Mouse (Mus musculus) frontal cortex, postnatal 10 days (tissue): ENCODE measurements around the gene Gps2.

Experiments
- DNase-seq, 2 experiments: peaks; one replicate each; pipeline ENCODE4 v3.0.0; 2022; ENCODE audit warnings: low spot score in 2 of 2, mixed read lengths in 1 of 2

Gps2 gene

DNA sequence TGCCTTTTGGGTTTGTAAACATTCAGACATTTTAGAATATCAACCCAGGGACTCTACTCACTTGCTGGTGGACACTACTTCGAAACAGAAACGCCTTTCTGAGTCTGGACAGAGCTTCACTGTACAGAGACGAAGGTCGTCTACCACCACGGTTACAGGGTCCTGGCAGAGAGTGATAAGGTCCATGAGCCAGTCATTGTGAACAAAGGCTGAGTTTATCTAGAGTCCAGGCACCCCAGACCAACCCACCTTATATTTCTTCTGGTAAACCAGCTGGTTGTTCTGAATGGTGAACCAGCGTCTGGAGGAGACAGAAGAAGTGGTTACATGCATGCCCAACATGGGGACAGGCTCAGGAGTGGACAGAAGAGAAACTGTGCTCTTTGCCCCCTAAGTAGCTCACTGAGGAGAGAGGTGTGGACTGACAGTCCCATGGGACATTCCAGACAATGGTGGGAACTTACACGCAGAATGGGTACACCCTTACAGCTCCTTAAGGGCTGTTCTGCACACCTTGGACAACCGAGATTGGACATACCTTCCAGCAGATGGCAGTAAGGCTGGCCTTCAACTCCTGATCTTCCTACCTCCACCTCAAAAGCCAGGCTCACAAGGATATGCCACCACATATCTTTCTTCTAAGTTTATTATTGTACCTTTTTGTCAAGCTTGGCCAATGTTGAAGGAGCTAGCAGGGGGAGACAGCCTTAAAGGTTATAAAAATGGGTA is 26.6 kb upstream of the Gps2 start:
- DNase-seq, result no peak

DNA sequence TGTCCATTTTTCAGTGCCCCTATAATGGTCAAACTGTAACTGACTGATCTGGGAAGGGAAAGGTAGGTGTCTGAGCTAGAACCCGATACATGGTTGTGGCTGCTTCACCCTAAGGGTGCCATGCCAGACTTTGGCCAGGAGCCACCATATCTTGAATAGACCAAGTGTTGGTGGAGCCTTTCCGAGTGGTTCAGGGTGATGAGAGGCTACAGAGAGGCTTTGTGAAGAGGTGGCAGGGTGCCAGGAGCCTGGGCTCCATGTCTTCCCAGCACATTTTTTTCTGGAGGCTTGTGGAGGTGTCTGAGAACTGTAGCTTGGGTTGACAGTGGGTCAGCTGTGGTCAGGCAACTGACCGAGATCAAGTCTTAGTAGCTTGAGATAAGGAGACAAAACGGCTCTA is 22.2 kb upstream of the Gps2 start:
- no peak for DNase-seq

DNA sequence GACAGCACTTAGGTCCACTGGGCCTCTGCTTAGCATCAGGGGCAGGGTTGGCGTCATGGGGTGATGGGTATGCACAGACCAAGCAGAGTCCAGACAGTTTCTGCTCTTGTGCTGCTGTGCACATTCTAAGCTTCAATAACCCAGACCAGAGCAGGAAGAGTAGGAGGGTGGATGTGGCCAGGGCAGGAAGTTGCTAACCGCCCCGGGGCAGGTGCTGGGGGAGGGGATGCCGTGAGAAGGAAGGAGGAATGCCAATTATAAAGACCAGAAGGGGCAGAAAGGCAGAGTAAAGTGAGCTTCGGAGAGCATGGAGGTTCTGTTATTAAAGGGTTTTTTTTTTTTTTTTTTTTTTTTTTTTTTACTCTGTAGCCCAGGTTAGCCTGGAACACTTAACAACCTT is 19.0 kb upstream of the Gps2 start:
- no peak for DNase-seq

DNA sequence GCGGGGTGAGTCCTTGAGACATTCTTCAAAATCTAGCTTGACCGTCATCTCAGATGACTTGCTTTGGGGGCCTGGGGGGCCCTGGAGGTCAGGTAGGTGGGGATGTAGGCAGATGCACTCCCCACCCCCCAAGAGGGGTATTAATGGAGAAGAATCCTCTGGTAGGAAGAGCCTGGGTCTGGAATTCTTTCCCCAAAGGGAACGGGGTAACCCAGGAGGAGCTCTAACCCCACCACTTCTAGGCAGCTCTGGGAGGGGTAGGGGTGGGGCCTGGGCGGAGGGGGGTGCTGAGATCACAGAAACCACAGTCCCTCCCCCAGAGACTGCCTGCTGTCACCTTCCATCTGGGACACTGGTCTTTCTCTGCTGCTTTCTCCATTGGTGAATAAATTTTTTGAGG is 18.4 kb upstream of the Gps2 start, which contains the start of gene Acap1:
Acap1 (minus strand) TSS at position 249 of the 400 bp plus-strand sequence.
- DNase-seq, result no peak

DNA sequence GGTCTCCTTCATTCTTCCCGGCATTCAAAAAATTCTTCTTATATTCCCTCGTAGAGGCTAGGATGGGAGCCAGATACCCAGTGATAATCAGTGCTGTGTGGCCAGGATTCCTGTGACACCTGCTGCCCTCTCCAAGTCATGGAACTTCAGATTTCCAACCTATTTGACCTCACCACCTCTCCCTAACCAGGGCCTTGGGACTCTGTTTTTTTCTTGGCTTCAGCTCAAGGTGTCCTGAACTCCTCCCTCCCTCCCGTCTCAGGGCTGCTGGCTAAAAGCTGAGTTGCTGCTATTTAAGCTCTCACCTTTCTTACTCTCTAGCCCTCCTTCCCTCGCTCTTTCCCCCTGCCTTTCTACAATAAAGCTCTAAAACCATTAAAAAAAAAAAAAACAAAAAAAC is 13.8 kb upstream of the Gps2 start:
- no peak for DNase-seq

DNA sequence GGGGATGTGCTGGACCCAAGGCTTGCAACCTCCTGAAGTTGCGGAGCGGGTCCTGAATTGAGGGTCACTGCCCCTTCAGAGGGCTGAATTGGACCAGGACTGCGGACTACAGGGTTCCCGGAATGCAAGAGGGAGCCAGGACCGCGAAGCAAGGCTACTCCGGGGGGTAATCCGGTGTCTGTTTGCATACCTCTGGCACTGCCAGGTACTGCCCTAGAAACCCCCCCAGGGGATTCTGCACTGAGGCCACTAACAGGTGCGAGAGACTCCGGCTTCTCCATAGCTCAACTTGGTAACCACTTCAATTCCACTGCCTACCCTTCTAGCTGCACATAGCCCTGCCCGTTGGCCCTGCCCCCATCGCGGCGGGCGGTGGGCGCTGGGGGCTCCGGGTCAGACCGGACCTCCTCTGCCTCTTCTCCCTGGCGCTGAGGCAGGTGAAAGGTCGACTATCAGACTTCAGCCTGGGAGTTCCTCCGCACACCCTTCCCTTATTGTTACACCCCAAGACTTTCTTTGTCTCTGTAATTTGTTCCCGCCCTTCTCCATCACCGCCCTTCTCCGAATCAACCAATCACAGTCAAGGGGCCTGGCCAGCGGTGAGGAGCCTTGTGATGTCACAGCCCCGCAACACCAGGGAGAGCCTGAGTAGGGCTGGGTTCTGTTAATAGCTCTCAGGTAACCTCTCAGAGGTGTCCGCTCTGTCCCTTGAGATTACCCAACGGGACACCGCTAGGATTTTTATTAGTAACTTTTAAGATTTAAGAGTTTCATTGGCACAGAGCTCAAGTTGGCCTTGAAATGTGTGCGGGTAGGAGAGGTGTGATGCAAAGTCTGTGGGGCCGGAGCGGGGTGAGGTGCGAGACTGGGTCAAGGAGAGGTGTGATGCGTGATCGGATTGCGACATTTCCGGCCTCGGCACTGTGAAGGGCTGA is 12.9 kb upstream of the Gps2 start, which contains the start of the genes 2810408A11Rik and Neurl4:
2810408A11Rik (minus strand) TSS at position 517 of the 935 bp plus-strand sequence.
Neurl4 (plus strand) TSS at position 602 of the 935 bp plus-strand sequence.
- DNase-seq, result peak; percentile 86 to 88

DNA sequence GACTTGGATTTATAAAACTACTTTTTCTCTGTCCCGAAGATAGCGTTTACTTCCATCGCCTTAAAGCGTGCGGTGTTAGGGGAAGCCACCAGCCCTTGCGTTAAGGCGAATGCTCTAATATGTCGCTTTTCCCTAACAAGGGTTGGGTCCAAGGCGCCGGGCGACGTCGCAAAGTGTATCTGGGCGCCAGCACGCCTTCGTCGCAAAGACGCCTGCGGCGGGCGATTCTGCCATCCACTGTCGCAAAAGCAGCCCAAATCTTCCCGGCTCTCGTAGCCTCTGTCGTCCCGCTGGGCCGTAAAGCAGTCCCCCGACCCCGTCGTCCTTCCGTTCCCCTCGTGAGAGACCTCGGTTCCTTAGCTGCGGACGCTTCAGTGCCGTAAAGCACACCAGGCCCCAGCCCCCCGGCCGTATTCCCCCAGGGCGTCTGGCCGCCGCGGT is 12.3 kb upstream of the Gps2 start:
- DNase-seq, result peak; percentile 97 to 98

DNA sequence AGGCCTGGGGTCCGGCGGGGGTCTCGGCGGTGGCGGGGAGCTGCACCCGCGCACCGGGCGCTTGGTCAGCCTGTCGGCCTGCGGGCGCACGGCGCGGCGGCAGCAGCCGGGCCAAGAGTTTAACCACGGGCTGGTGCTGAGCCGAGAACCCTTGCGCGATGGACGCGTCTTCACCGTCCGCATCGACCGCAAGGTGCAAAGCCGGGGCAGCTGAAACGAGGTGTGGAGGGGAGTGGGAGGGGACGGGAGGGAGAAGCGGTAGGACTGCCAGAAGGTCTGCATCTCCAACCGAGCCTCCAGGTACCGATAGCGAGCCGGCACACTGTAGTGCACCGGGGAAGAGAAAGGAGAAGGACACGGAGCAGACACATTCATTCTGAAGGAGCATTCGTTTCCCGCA is 11.7 kb upstream of the Gps2 start:
- no peak for DNase-seq

DNA sequence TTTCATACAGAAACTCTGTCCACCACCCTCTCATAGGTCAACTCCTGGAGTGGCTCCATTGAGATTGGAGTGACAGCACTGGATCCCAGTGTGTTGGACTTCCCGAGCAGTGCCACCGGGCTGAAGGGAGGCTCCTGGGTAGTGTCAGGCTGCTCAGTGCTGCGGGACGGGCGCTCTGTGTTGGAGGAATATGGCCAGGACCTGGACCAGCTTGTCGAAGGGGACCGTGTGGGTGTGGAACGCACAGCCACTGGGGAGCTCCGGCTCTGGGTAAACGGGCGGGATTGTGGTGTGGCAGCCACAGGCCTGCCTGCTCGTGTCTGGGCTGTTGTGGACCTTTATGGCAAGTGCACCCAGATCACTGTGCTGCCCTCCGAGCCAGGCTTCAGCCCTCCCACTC is 10.7 kb upstream of the Gps2 start:
- DNase-seq, result no peak

DNA sequence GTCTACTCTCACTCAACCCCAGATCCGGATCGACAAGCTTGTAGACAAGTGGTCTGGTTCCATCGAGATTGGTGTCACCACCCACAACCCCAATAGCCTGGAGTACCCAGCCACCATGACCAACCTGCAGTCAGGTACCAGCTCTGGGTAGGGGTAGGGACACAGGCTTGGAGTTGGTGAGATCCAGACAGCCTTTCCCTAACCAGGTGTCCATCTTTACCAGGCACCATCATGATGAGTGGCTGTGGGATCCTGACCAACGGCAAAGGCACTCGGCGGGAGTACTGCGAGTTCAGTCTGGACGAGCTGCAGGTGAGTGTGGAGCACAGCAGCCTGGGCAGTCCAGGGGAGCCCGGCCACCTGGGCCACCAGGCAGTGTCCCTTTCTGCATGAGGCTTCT is 9.4 kb upstream of the Gps2 start:
- no peak for DNase-seq

DNA sequence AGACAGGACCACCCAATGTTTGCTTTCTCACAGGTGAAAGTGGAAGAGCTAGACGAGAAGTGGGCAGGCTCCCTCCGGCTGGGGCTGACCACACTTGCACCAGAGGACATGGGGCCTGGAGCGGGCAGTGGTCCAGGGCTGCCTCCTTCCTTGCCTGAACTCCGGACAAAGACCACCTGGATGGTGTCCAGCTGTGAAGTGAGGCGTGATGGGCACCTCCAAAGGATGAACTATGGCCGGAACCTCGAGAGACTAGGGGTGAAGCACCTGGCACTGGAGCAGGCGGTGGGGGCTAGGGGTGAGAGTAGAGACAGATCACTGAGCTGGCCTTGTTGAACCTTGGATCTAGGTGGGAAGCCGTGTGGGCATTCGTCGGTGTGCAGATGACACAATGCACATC is 5.0 kb upstream of the Gps2 start:
- DNase-seq, result no peak

DNA sequence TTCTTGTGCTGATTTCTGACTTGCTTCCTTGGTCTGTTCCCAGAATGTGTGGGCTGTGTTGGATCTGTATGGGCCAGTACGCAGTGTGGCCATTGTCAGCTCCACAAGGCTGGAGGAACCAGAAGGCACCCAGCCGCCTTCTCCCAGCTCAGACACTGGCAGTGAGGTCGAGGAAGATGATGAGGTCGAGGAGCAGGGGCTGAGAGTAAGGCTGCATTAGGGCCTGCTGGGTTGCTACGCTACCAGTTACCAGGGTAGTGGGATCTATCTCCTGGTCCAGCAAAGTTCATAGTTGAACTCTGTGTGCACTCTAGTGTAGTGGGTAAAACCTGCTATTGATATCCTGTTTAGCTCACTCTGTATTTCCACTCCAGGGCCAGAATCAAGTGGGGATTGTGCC is 4.5 kb upstream of the Gps2 start:
- DNase-seq, result no peak

DNA sequence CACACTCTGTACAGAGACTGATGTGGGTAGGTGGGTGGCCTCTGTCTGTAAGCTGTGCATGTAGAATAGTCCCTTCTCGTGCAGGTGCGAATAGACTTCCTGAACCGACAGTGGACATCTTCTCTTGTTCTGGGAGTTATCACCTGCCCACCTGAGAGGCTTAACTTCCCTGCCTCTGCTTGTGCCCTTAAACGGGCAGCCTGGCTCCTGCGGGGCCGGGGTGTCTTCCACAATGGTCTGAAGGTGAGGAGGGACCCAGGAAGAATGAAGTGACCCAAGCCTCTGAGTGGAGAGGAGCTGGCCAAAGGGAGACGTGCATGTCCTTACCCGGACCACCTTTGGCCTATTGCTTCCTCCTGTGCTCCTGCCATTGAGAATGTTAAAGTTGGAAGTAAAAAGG is 3.5 kb upstream of the Gps2 start:
- DNase-seq, result no peak

DNA sequence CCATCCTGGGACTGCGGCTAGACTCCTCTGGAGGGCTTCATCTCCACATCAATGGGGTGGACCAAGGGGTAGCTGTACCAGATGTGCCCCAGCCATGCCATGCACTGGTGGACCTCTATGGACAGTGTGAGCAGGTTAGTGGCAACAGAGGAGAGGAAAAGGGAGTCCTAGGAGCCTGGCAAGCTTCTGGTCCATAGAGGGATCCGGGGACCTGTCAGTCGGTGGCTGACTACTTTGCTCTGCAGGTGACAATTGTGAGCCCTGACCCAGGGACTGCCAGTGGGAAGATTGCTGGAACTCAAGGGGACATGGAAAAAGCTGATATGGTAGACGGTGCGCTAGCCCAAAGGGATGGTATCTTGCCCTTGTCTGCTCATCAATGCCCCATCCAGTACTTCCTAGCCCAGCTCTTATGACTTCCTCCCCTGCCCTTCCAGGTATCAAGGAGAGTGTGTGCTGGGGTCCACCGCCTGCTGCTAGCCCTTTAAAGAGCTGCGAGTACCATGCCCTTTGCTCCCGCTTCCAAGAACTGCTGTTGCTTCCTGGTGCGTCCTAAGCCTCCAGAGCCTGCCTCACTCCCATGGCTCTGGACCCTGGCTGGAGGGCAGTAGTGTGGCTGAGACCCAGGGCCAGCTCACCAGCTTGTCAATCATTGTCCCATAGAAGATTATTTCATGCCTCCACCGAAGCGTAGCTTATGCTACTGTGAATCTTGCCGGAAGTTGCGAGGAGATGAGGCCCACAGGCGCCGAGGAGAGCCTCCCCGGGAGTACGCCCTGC is 2.7 kb upstream of the Gps2 start:
- DNase-seq, result no peak

DNA sequence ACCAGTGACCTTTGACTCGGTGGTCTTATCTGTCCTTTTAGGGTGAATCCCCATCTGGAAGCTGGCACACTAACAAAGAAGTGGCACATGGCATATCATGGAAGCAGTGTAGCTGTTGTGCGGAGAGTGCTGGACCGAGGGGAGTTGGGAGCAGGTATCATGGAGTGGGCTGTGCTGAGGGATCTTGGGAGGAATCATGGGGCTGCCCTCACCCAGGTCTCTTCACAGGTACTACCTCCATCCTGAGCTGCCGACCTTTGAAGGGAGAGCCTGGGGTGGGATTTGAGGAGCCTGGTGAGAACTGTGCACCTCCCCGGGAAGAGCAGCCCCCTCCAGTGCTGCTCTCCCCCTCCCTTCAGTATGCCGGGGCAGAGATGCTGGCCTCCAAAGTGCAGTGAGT is 2.0 kb upstream of the Gps2 start:
- no peak for DNase-seq

DNA sequence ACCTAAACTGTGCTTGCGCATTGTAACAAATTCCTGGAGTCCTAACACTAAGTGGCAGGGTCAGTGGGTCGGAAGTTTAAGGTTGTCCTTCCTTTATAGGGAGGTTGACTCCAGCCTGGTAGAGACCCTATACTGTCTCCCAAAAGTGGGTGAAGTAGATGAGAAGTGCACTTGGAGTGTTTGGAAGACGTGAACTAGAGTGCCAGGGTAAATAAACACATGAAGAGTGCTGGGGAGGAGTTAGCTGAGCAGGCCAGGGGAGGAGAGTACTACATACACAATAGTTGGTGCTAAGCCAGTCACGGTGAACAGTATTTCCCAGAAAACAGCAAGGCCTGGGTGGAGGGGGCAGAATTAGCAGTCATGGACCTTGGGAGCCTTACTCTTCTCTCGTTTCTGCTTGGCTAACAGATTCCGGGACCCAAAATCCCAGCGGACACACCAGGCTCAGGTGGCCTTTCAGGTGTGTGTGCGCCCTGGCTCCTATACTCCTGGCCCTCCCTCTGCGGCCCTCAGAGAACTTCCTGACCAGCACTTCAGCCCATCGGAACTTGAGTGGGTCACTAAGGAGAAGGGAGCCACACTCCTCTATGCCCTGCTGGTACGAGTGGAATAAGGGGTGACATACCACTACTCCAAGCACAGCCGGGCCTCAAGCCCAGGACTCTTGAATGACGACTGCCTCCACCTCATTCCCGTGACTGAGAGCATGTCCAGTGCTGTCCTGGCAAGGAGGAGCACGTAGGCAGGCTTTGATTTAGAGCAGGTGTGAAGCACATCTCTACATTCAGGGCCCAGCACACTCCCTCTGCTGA is 765 bp upstream of the Gps2 start:
- DNase-seq, result no peak

DNA sequence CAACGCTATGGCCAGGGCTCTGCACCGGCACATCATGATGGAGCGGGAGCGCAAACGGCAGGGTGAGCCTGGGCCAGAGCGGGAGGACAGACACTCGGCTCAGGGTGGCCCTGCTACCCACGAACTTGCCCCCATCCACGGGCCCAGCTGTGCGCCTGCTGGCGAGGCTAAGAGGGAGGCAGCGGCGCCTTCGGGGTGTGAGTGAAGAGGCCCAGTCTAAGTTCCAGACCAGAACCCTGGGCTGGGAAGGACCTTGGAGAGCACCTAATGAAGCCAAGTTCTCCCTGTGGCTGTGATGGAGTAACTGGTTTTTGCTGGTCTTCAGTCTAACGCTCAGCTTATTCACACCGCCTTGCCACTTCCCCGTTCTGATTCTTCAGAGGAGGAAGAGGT is 680 bp downstream of the Gps2 start:
- DNase-seq, result no peak

DNA sequence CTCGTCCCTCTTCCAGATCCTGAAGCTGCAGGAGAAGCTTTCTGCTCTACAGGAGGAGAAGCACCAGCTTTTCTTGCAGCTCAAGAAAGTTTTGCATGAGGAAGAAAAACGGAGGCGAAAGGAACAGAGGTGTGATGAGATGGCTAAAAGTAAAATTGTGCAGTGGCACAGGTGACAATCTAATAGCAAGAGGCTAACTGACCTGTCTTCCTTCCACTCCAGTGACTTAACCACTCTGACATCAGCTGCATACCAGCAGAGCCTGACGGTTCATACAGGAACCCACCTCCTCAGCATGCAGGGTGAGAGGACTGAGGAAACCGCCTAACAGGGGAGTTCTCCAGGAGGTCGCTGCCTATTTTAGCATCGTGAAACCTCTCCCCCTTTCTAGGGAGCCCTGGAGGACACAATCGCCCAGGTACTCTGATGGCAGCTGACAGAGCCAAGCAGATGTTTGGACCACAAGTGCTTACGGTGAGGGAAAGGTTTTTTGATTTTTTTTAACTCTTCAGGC is 1.3 kb downstream of the Gps2 start:
- no peak for DNase-seq

DNA sequence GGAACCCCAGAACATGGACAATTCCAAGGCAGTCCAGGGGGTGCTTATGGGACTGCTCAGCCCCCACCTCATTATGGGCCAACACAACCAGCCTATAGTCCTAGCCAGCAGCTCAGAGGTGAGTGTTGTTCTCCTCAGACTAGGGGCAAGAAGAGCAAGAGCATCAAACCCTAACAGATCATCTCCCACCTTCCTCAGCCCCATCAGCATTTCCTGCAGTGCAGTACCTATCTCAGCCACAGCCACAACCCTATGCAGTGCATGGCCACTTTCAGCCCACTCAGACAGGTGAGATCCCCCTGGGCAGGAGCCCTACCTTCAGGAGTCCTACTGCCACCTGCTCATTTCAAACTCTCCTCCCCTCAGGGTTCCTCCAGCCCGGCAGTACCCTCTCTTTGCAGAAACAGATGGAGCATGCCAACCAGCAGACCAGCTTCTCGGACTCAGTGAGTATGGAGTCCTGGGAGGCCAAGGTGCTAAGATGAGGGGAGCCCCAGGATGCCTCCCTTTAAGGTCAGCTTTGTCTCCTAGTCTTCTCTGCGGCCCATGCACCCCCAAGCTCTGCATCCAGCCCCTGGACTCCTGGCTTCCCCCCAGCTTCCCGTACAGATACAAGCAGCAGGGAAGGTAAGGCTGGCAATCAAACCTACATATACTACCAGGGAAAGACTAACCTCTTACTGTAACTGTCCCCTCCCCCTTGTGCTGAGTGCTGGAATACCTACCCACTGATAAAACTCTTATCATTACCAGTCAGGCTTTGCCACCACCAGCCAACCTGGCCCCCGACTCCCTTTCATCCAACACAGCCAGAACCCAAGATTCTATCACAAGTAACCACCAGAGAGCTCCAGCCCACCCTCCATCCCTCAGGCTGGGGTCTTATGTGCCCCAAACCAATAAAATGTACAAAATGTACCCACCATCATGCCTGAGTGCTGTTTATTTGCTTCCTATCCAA is 2.3 kb downstream of the Gps2 start:
- DNase-seq, result peak in 1 of 2 experiments; percentile 6
